Mouse (Mus musculus): ENCODE data around the gene Mapre1. TPM values are rescaled to one million over a fixed set of nuclear protein-coding genes. Genes with fewer than 3 reads are reported as not detected.
"Not testable (repeated sequence)": the region's sequence is repeated elsewhere in the genome, so short reads cannot be mapped to it uniquely, and the experiment has no call there.

The Mapre1 gene
- polyA plus RNA-seq, 1 experiment from 2014 or later, result 145 TPM

DNA sequence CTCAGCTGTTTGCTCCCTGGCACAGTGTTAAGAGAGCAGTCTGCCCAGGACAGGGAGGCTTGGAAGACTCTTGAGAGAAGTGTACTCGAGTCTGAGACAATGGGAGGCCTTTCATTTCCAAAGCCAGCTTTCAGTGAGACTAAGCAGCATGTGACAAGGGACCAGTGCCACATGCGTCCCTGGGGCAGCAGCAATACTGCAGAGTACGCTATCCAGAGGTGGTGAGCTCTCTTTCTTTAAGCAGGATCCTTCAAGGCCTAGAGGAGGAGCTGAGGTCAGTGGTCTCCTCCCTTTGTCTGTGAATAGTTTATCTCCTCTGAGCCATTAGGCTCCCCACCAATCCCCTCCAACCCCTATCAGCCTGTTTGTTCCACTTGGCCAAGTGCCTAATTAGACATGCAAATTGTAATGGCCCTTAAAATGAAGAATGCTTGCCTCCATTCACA, 28.4 kb upstream of the Mapre1 start:
- no peak overlapping the region for H3K27ac ChIP-seq (ENCODE audit: low read length)
- TF ChIP-seq EP300 (IDR thresholded peaks at IDR 0.05), result 0 out of 2 replicates have a peak, but pooled peaks have one; percentile 14
- TF ChIP-seq CTCF (IDR thresholded peaks at IDR 0.05), result no peak
- 58% methylated on average over 3 of the region's 3 CpGs for WGBS
- no peak overlapping the region for H3K9ac ChIP-seq (replicated peaks; ENCODE audit: low read depth)
- ATAC-seq (peak; percentile 83), DNase-seq (ENCODE audit: low spot score) (peak; percentile 69)
- no peak overlapping the region for H3K4me2 ChIP-seq (replicated peaks; ENCODE audit: low read depth, low read length)
- H3K27me3 ChIP-seq (replicated peaks; ENCODE audit: insufficient read depth, low read length), result no peaks in the 10 kb centered on the region
- no peak overlapping the region for H3K4me3 ChIP-seq (ENCODE audit: low read depth, low read length)
- H3K4me1 ChIP-seq (ENCODE audit: insufficient read depth, low read depth, low read length), result no peaks in the 10 kb centered on the region
- no peaks in the 10 kb centered on the region for H3K9me3 ChIP-seq (ENCODE audit: low read length)
- no peaks in the 10 kb centered on the region for H3K36me3 ChIP-seq (ENCODE audit: insufficient read depth, low read length)

DNA sequence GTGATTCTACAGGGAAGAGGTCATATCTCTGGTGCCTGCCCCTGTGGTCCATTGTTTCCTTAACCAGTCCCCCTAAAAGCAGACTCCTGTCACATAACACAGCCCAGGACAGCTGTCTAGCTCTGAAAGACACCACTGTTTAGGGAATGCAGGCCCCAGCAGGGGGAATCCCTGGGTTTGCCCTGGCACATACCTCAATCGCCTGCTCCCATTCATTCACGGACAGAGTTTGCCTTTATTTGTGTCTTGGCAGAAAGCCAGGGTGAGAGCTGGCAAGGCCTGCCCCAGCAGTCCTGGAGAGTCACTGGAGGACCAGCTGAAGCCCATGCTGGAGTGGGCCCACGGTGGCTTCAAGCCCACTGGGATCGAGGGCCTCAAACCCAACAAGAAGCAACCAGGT, 27.8 kb upstream of the Mapre1 start:
- TF ChIP-seq EP300 (IDR thresholded peaks at IDR 0.05) (no peak), CTCF (IDR thresholded peaks at IDR 0.05) (no peak)
- H3K4me2 ChIP-seq (replicated peaks; ENCODE audit: low read depth, low read length), result no peak overlapping the region
- DNase-seq (ENCODE audit: low spot score), result peak; percentile 60

DNA sequence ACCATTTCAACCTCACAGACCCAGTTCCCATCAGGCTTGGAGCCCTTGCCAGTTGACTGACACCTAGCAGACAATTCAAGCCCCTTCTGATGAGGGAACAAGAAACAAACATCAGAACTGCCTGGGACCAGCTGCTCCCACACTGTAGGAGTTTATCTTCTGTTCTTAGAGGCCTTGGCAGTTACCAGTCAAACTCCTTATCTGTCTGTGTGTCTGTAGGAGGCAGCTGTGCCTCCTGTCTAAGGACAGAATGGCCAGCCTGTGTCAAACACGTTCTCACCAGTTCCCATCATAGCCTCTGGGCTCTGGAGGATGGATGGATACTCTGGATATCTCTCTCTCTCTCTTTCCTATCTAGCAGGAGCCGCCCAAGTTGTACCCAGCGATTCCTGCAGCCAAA, 23.2 kb upstream of the Mapre1 start:
- not testable (repeated sequence) for ATAC-seq; H3K27ac ChIP-seq (ENCODE audit: low read length); H3K4me3 ChIP-seq (ENCODE audit: low read depth, low read length); H3K27me3 ChIP-seq (replicated peaks; ENCODE audit: insufficient read depth, low read length); H3K9ac ChIP-seq (replicated peaks; ENCODE audit: low read depth); DNase-seq (ENCODE audit: low spot score); H3K36me3 ChIP-seq (ENCODE audit: insufficient read depth, low read length); H3K4me1 ChIP-seq (ENCODE audit: insufficient read depth, low read depth, low read length); H3K9me3 ChIP-seq (ENCODE audit: low read length); H3K4me2 ChIP-seq (replicated peaks; ENCODE audit: low read depth, low read length)
- 62% methylated on average over 3 of the region's 3 CpGs for WGBS

More for the DNA sequence above, 27.8 kb upstream of the Mapre1 start:
- no peak overlapping the region for H3K9ac ChIP-seq (replicated peaks; ENCODE audit: low read depth)
- no peaks in the 10 kb centered on the region for H3K9me3 ChIP-seq (ENCODE audit: low read length)
- H3K27me3 ChIP-seq (replicated peaks; ENCODE audit: insufficient read depth, low read length), result no peaks in the 10 kb centered on the region
- H3K4me1 ChIP-seq (ENCODE audit: insufficient read depth, low read depth, low read length), result no peaks in the 10 kb centered on the region
- 7% methylated on average over 4 of the region's 4 CpGs for WGBS
- ATAC-seq, result peak; percentile 63
- H3K4me3 ChIP-seq (ENCODE audit: low read depth, low read length), result no peak overlapping the region
- H3K36me3 ChIP-seq (ENCODE audit: insufficient read depth, low read length), result no peaks in the 10 kb centered on the region
- no peak overlapping the region for H3K27ac ChIP-seq (ENCODE audit: low read length)

DNA sequence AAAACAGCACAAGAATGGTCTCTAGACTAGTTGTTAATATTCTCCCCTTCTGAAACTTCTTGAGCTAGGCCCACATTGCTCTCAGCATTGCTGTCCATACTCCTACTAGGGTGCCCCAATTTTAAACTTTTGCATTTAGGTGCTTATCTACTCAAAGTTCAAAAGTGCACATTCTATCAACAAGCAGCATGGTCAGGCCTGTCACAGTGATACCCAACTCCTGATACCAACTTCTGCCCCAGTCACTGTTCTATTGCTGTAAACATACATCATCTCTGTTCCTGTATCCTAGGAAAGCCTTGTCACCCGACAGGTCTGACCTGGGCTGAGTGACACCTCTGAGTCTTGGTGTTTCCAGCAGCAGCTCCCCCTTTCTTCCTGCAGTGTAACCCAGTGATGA, 18.0 kb upstream of the Mapre1 start:
- Histone ChIP-seq H3K27me3 (replicated peaks; ENCODE audit: insufficient read depth, low read length) (no peaks in the 10 kb centered on the region), H3K9ac (replicated peaks; ENCODE audit: low read depth) (no peak overlapping the region), H3K27ac (ENCODE audit: low read length) (no peak overlapping the region), H3K4me1 (ENCODE audit: insufficient read depth, low read depth, low read length) (no peaks in the 10 kb centered on the region), H3K4me2 (replicated peaks; ENCODE audit: low read depth, low read length) (no peak overlapping the region), H3K36me3 (ENCODE audit: insufficient read depth, low read length) (no peaks in the 10 kb centered on the region), H3K4me3 (ENCODE audit: low read depth, low read length) (no peak overlapping the region), H3K9me3 (ENCODE audit: low read length) (no peaks in the 10 kb centered on the region)
- DNase-seq (ENCODE audit: low spot score), result no peak
- 33% methylated on average over 1 of the region's 1 CpGs for WGBS
- TF ChIP-seq CTCF (IDR thresholded peaks at IDR 0.05) (no peak), EP300 (IDR thresholded peaks at IDR 0.05) (no peak)
- no peak for ATAC-seq

DNA sequence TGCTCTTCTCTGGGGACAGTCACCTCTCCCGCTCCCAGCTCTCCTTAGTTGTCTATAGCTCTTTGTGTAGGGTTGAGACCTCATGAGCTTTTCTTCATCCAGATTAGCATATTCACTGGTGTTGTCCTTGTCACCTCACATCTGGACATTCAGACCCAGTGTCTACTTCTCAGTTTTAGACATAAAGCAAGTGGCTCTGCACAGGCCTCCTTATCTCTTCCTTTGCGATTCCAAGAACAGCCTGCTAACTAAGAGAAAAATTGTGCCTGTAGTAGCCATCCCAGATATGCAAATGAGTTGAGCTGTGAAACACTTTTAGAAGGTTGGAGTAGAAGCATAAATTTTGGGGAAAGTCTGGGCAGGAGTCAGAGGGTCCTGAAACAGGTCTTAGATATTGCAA, 16.6 kb upstream of the Mapre1 start:
- Histone ChIP-seq H3K9me3 (ENCODE audit: low read length) (no peaks in the 10 kb centered on the region), H3K4me1 (ENCODE audit: insufficient read depth, low read depth, low read length) (no peaks in the 10 kb centered on the region), H3K27ac (ENCODE audit: low read length) (no peak overlapping the region), H3K4me3 (ENCODE audit: low read depth, low read length) (no peak overlapping the region), H3K36me3 (ENCODE audit: insufficient read depth, low read length) (no peaks in the 10 kb centered on the region), H3K27me3 (replicated peaks; ENCODE audit: insufficient read depth, low read length) (no peaks in the 10 kb centered on the region), H3K4me2 (replicated peaks; ENCODE audit: low read depth, low read length) (no peak overlapping the region), H3K9ac (replicated peaks; ENCODE audit: low read depth) (no peak overlapping the region)
- DNase-seq (ENCODE audit: low spot score) (no peak), ATAC-seq (no peak)
- WGBS, result 85% methylated on average over 2 of the region's 2 CpGs
- TF ChIP-seq CTCF (IDR thresholded peaks at IDR 0.05) (no peak), EP300 (IDR thresholded peaks at IDR 0.05) (no peak)

DNA sequence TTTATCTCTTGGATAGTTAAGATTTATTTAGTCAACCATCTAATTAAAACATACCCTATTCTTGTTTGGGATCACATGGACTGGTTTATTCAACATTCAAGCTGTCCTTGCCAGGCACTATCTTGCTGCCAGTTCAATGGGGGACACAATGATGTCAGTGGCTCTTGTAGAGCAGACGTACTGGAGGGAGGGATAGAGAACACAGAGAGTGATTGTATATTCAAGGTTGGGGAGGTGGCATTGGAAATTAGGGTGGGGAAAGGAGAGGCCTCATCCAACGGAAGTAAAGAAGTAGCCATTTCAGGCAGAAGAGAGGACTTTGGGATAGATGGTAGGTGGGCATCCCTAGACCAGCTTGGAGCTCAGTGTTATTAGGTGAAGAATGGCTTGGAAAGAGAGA, 16.2 kb upstream of the Mapre1 start:
- TF ChIP-seq CTCF (IDR thresholded peaks at IDR 0.05) (no peak), EP300 (IDR thresholded peaks at IDR 0.05) (no peak)
- Histone ChIP-seq H3K4me3 (ENCODE audit: low read depth, low read length) (no peak overlapping the region), H3K36me3 (ENCODE audit: insufficient read depth, low read length) (no peaks in the 10 kb centered on the region), H3K4me2 (replicated peaks; ENCODE audit: low read depth, low read length) (no peak overlapping the region), H3K9ac (replicated peaks; ENCODE audit: low read depth) (no peak overlapping the region), H3K27ac (ENCODE audit: low read length) (no peak overlapping the region), H3K27me3 (replicated peaks; ENCODE audit: insufficient read depth, low read length) (no peaks in the 10 kb centered on the region), H3K9me3 (ENCODE audit: low read length) (no peaks in the 10 kb centered on the region), H3K4me1 (ENCODE audit: insufficient read depth, low read depth, low read length) (no peaks in the 10 kb centered on the region)
- DNase-seq (ENCODE audit: low spot score), result no peak
- no peak for ATAC-seq
- WGBS, result 67% methylated on average over 2 of the region's 2 CpGs

DNA sequence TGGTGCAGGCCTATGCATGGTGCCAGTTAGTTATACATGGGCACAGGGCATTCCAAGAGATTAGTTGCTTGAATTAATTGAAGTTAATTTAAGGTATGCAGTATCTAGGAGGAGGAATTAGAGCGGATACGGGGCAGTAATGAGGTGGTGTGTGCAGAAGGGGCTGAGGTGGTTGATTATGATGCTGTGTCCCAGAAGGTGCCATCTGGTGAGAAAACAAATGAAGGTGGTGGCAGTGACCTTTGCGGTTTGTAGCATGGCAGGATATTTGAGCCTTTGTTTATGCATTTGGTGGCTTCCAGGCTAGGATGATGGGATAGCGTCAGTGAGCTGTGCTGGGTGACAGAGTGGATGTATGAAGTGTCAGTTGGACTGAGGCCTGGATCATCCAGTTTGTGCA, 15.8 kb upstream of the Mapre1 start:
- Histone ChIP-seq H3K4me2 (replicated peaks; ENCODE audit: low read depth, low read length) (no peak overlapping the region), H3K4me1 (ENCODE audit: insufficient read depth, low read depth, low read length) (no peaks in the 10 kb centered on the region), H3K9me3 (ENCODE audit: low read length) (no peaks in the 10 kb centered on the region), H3K9ac (replicated peaks; ENCODE audit: low read depth) (no peak overlapping the region), H3K36me3 (ENCODE audit: insufficient read depth, low read length) (no peaks in the 10 kb centered on the region), H3K4me3 (ENCODE audit: low read depth, low read length) (no peak overlapping the region), H3K27me3 (replicated peaks; ENCODE audit: insufficient read depth, low read length) (no peaks in the 10 kb centered on the region), H3K27ac (ENCODE audit: low read length) (no peak overlapping the region)
- ATAC-seq, result no peak
- no peak for DNase-seq (ENCODE audit: low spot score)
- WGBS, result 73% methylated on average over 4 of the region's 4 CpGs
- no peak for TF ChIP-seq CTCF (IDR thresholded peaks at IDR 0.05)
- no peak for TF ChIP-seq EP300 (IDR thresholded peaks at IDR 0.05)
